Mouse (Mus musculus) T-helper 1 cell (primary cell): ENCODE data around the gene Shmt1.

ENCODE experiments used
- in situ Hi-C: fragments of 300-600 bp; cut with MboI, MseI; formaldehyde crosslinking; loops from one replicate; pipeline ENCODE4 v1.15.1; 2025; ENCODE audit warnings: high pct_unique_total_duplicates

Gene Shmt1

GRCm38 (mm10) chr11:60796342-60796741 lies 15.2 kb downstream of the Shmt1 start:
- in situ Hi-C loops = no loop called here

DNA sequence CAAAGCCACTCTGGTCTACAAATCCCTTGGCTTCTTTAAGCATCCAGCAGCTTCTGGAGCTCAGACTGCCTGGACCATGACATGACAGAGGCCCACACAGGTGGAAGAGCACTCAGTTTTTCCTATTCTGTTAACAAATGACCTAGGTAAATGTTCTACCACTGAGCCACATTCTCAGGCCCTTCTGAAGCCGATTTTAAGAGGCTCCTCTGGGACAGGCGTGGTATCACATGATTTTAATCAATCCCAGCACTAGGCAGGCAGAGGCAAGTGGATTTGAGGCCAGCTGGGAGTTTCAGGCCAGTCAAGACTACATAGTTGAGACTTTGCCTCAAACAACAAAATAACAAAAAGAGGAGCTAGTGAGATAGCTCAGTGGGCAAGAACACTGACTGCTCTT lies 21.0 kb downstream of the Shmt1 start:
- in situ Hi-C loops = no loop called here

- in situ Hi-C loops = no loop called here
Measured at GRCm38 (mm10) chr11:60787595-60787994, 23.9 kb downstream of the Shmt1 start.

DNA sequence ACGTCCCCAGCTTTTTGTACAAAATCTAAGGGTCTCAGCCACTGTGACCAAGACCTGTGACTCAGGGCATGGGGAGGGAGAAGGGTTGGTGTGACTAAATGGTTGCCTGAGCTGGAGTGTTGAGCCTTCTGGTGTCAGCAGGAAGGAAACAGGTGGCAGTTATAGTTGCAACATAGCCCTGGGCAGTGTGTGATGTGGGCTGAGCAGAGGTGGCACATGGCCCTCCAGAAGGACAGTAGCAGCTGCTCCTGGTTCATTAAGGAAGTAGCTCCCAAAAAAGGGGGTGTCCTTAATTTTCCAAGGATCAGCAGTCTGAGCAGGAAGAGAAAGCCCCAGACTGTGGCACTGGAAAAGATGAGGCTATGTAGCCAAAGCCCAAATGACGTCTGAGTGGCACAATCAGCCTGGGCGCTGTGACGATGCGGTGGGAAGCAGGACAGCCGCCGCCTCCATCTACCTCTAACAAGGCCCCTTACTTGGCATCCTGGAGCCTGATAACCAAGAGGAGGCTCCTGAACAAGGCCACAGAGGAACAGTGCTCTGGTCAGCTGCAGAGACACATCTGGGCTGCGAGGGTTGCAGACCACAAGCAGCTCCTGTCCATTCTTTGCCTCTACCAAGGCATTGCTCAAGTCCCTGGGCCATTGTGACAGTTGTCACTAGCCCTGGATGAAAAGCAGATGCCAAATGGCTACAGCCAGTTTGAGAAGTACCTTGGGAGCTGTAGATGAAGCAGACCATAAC lies 27.2 kb downstream of the Shmt1 start:
- in situ Hi-C loops = no loop called here

DNA sequence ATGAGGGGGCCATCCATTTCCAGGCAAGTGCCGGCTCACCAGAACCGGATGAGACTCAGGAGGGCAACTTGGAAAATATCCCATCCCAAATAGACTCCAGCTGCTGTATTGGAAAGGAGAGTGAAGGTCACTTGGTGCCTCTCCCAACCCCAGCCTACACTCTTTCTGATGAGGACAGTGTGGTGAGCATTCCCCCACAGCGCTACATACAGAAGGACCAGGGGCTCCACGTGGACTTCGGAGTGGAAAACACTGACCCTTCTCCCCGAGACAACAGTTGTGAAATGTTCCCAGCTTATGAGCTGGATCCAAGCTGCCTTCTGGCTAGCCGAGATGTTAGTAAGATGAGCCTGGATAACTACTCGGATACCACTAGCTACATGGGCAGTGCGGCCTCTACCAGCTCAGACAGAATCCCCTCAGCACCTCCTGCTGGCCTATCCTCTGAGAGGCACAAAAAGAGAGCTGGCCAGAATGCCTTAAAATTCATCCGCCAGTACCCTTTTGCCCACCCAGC lies 31.8 kb downstream of the Shmt1 start:
- in situ Hi-C loops = loop anchor here (5.0 kb wide), 1 partner anchor 82 kb away; the partner anchor contains the start of gene Llgl1

DNA sequence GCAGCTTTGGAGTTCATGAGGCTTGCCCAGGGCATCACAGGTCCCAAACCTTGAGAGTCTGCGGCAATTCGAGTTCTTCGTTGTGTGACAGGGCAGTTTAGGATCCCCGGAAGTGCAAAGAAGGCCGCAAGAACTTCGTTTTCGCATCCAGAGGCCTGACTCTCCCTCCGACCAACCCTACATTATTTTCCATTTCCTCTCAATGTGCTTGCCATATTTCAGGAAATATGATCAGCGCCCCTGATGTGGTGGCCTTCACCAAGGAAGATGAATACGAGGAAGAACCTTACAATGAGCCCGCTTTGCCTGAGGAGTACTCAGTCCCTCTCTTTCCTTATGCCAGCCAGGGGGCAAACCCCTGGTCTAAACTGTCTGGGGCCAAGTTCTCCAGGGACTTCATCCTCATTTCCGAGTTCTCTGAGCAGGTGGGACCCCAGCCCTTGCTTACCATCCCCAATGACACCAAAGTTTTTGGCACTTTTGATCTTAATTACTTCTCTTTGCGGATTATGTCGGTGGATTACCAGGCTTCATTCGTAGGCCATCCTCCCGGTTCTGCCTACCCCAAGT lies 33.6 kb downstream of the Shmt1 start:
- in situ Hi-C loops = loop anchor here (5.0 kb wide), 1 partner anchor 81 kb away; the partner anchor contains the start of gene Llgl1

DNA sequence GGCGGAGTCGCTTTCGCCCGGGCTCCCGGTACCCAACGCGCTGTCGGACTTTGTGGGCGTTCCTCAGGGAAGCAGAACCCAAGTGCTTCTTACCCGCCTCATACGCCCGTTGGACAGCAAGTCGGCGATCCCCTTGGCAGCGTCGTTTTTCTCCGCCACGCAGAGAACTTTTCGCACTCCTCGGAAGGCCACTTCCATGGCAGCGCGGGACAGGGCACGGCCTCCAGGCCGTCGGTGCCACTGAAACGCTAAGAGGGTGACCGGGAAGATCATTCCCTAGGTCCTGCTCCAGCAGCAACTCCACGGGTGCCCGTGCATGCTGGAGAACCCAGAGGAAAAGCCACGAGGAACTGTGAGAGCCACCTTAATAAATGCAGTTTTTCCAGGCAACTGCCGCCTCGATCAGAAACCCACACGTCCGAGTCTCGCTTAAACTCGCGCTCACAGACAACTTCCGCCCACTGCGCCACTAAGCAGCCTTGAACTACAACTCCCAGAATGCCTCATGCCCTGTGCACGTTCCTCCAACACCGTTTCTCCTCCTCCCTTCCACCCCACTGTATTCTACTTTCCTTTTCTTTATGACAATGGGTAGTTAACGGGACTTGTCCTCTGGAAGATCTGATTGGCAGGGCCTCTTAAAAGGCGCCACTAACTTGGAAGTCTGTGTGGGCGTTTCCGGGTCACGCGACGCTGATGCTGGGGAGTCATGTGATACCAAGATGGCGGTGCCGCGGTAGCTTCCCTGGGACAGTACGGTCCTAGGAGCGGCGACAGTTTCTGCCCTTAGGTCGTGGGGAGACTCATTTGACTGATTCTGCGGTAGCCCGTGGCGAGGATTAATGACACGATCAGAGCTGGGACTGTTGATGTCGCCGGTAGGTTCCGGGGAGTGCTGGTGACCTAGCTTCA lies 34.4 kb downstream of the Shmt1 start, which contains the start of the genes Top3a and Smcr8:
TSS of gene Top3a (minus strand) at position 537 of the 912 bp plus-strand sequence.
TSS of gene Smcr8 (plus strand) at position 696 of the 912 bp plus-strand sequence.
- in situ Hi-C loops = loop anchor here (5.0 kb wide), 1 partner anchor 80 kb away; the partner anchor contains the start of gene Llgl1

DNA sequence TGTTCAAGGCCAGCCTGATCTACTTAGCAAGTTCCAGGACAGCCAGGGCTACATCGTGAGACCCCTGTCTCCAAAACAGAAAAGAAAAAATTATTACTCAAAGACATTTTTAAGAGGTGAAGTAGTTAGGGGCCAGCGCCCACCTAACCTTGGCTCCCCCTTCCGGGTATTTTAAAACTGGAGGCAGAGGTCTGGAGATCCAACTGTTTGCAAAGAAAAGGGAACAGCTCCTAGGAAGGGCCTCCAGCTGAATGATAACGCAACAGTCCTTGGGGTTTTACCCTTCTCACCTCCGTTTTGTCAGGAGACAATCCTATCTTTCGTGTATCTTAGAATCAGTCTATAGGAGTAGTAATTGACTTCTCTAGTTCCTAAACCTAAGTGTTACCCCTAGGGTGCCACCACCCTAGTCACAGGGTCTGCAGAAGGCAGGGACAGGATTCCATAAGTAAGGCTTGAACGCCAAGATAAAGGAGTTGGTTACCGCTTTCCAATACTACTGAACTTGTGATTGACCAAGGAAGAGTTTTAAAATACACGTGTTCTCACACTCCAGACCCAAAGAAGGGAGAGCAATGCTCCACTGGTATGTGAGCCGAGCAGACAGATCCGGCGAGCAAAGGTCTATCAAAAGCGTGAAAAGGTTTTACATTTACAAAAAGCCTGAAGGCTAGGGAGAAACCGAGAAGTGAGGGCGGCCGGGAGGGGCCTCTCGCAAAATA lies 35.2 kb downstream of the Shmt1 start:
- in situ Hi-C loops = loop anchor here (5.0 kb wide), 1 partner anchor 79 kb away; the partner anchor contains the start of gene Llgl1

- in situ Hi-C loops = loop anchor here (5.0 kb wide), 1 partner anchor 78 kb away; the partner anchor contains the start of gene Llgl1
Measured at GRCm38 (mm10) chr11:60775578-60775977, 35.9 kb downstream of the Shmt1 start.

DNA sequence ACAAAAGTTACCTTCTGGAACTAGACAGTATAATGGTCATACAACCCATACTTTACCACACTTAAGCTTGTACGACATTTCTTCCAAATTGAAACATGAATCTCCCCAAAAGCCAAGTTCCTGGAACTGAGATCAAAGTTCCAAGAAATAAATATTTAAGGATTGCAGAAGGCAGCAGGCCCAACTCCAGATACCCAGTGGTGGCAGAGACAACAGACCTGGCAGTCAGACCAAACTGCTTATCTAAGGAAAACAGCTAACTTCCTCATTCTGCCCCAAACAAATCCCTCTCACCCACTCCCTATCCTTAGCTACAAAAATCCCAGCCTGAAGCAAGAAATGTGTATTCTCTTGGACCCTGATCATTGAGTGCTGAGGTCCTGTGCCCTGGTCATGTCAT lies 36.7 kb downstream of the Shmt1 start:
- in situ Hi-C loops = loop anchor here (5.0 kb wide), 1 partner anchor 78 kb away; the partner anchor contains the start of gene Llgl1

DNA sequence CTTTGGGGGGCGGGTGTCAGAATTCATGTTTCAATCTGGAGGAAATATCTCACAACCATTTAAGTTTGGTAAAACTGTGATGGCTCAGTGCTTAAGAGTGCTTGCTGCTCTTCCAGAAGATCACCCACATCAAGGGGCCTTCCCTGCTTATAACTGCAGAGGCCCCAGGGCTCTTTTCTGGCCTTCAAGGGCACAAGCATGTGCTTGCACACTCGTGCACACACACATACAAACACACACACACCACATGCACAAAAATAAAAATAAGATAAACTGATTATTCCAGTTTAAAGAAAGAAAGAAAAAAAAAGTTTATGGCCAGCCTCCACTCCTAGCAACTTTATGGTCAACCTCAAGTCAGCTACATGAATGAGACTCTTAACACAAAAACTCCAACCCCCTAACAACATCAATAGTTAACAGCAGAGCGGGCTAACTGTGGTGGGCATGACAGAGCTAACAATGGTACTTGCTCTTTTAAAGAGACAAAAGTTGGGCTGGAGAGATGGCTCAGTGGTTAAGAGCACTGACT lies 37.3 kb downstream of the Shmt1 start:
- in situ Hi-C loops = no loop called here

GRCm38 (mm10) chr11:60772161-60772560 lies 39.4 kb downstream of the Shmt1 start:
- in situ Hi-C loops = no loop called here

- in situ Hi-C loops = no loop called here
Measured at GRCm38 (mm10) chr11:60770776-60771175, 40.7 kb downstream of the Shmt1 start.

- in situ Hi-C loops = loop anchor here (10.0 kb wide), 1 partner anchor 1845 kb away; no protein-coding TSS in a partner anchor
Measured at GRCm38 (mm10) chr11:60769322-60769721, 42.2 kb downstream of the Shmt1 start.

- in situ Hi-C loops = loop anchor here (10.0 kb wide), 1 partner anchor 1842 kb away; no protein-coding TSS in a partner anchor
Measured at GRCm38 (mm10) chr11:60766969-60767368, 44.5 kb downstream of the Shmt1 start.

GRCm38 (mm10) chr11:60761681-60762080 lies 49.8 kb downstream of the Shmt1 start:
- in situ Hi-C loops = loop anchor here (10.0 kb wide), 1 partner anchor 1837 kb away; no protein-coding TSS in a partner anchor

DNA sequence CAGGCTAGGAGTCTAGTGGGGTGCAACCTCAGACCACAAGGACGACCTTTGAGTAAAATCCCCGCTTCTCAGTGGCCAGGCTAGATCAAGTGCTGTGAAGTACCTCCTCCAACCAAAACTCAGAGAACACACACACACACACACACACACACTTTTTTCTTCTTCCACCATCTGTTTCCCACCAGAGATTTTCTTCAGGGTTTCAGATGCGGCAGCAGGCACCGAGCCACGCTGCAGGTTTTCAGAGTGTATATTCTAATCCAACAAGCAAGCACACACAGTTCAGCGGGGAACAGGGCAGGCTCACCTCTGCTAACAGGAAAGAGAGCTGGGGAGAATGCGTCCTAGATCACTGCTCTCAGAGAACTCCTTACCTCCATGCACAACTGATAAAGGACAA lies 55.9 kb downstream of the Shmt1 start:
- in situ Hi-C loops = no loop called here

DNA sequence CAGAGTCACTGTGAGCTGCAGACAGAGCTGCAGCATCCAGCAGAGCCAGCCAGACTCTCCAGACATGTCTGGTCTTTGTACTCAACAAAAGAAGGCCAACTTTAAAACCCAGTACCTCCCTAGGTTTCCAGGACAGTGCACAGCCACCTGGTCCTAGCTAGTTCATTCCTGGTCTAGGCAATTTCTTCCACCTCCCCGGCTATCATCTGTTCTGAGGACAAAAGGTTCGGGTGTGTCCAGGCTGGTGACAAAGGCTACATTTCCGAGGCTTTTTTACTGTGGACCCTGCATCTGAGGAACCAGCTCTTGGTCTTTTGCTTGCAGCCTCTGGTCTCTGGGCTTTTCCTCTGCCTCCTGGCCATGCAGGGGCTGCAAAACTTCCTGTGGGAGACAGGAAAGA lies 71.2 kb downstream of the Shmt1 start:
- in situ Hi-C loops = no loop called here
